Mouse (Mus musculus): ENCODE data around the gene Por. TPM values are rescaled to one million over a fixed set of nuclear protein-coding genes. Genes with fewer than 3 reads are reported as not detected.

Gene Por
- 171 and 307 TPM in 2 replicates for polyA plus RNA-seq (2012; rRNA removed; ENCODE audit: low replicate concordance)

DNA sequence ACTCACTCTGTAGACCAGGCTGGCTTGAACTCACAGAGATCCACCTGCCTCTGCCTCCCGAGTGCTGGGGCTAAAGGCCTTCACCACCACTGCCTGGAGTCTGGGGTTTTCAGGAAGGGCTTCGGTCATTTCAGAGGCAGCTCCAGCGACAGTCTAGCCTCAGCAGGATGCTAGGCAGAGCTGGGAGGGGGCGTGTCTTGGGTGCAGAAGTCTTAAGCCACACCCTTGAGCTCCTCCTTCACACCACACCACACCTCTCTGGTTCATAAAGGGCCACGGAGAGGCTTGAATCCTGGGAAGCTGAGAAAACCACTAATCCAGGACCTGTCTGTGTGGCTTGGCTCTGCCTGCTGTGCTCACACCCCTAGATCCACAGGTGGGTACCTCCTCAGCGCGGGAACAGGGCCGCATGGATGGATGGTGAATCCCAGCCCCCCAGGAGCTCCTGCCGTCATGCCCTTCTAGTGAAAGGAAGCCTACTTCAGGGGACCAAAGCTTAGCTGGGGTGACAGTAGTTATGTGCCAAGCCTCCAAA, at the start of gene Por:
TSS of gene Por (plus strand) at position 293 of the 535 bp plus-strand sequence.

DNA sequence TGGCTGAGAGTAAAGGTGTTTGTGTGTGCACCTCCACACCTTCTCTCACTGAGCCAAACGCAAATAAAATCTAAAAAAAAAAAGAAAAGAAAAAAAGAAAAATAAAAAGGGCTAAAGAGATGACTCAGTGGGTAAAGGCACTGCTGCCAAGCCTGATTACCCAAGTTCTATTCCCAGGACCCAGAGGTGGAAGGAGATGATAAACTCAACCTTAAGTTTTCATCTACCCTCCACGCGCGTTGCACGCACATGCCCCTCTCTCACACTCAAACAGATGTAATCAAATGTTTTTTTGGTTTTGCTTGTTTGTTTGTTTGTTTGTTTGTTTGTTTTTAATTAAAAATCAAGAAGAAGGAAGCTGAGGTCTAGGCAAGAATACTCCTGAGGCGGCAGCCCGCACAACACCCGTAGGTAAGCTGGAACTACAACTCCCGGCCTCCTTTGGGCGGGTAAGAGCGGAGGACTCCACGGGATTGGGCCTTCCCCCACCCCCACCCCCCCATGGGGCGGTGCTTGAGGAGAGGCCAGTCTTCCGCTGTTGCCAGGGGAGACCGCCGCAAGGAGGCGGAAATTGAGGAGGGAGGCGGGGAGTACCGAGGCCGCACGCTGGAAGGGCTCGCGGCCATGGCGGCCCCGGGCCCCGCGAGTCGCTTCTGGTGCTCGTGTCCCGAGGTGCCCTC, 37.6 kb upstream of the Por start, which contains the start of gene Rhbdd2:
TSS of gene Rhbdd2 (plus strand) at position 502 of the 680 bp plus-strand sequence.

DNA sequence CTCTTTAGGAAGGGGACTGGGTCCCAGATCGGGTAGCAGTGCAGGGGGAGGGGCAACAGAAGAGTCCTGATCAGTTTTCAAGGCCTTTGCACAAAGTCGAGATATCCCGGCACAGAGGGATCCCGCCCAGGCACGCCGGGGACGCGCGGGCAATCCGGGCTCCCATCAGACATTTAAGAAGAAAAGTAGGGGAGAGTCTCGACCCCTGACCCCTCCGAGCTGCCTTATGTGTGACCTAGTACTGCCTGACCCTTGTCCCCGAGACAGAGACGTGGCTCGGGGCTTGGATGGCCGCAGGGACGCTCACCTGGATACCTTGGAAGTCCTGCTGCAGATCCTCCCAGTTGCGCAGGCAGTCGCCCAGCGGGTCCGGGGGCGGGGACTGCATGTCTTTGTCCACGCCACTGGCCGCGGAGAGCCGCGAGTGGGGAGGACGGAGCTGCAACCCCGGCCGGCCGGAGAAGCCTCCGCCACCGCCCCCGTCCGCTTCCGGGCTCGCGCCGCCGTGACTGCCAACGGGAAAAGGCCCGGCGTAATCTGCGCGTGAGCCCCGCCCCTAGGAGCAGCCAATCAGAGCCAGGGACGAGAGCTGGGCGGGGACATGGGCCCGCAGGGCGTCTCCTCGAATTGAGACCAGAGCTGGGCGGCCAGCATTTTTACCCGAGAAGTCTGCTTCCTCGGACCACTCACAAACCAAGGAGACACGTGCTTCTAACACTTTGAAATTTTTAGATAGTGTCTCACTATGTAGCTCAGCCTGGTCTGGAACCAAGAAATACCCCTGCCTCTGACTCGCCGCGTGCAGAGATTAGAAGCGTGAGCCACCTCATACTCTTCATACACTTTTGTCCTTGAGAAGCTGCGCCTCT, 74.1 kb downstream of the Por start, which contains the start of gene Tmem120a:
TSS of gene Tmem120a (minus strand) at position 708 of the 869 bp plus-strand sequence.

DNA sequence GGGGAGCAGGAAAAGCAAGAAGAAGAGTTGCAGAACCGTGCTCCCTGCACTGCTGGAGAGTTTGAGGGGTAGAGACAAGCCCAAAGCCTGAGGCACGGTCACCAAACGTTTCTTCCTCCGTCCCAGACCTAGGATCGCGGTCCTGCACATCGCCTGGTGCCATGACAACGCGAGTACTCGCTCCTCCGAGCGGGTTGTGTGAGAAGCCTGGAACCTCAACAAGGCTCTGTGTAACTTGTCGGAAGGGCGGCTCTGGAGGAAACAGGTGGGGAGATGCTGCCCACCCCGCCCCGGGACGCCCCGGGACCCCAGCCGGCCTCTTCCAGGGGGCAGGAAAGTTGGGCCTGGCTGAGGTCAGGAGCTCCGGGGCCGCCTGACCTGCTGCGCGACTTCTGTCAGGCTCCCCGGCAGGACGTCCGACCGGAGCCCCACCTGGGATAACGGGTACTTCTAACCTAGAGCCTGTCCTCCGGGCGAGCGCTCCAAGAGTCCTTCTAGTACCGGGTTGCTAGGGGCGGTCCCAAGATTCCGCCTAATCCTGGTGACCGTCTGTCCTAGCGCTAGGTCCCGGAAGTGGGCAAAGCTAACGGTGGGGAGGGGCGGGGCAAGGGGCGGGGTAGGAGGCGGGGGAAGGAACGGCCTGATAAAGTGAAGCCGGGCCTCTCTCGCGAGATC, 108.1 kb downstream of the Por start, which contains the start of gene Styxl1:
TSS of gene Styxl1 (minus strand) at position 590 of the 675 bp plus-strand sequence.

DNA sequence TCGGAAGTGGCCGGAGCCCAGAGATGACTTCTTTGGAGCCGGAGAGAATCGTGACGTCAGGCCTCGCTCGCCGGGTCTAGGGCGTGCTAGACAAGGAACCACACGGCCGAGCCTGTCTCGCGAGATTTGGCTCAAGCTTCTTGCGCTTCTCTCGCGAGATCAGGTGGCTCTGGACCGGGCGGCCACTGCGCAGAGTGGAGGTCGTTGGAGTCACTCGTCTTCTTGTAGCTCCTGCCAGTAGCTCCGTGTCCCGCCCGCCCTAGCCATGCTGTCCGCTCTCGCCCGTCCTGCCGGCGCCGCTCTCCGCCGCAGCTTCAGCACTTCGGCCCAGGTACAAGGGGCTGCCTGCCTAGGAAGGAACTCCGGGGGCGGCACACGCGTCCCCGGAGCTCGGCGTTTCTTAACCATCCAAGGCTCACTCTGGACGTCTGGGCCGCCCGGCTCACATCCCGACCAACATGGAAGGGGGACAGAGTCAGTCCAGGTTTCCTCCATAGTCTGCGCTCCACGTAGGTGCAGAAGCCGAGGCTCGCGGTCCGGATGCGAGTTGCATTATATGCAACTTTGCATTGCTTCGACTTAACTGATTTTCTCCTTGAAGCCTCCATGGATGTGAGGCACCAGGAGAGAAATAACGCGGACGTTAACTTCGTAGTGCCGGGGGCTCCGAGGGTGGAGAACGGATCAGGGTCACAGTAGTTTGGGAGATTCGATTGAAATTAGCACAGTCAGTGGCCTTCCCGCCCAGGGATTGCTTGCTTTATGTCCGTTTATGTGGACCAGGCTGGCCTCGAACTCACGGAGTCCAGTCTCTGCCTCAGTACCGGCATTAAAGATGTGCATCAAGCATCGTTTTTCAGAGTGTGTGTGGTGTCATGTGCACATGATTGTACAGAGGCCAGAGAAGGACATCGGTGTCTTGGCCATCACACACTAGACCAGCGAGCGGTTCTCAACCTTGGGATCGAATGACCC, 108.9 kb downstream of the Por start, which contains the start of gene Mdh2:
TSS of gene Mdh2 (plus strand) at position 10 of the 975 bp plus-strand sequence.

Other genes starting within 250 kb of the Por start
- gene Hip1, start 124.9 kb upstream of the Por start, polyA plus RNA-seq (2012; rRNA removed; ENCODE audit: low replicate concordance) = 2.6 and 5.7 TPM in 2 replicates
- gene Ccl26, start 106.5 kb upstream of the Por start, polyA plus RNA-seq (2012; rRNA removed; ENCODE audit: low replicate concordance) = not detected in 2 replicates
- gene Ccl24, start 97.0 kb upstream of the Por start, polyA plus RNA-seq (2012; rRNA removed; ENCODE audit: low replicate concordance) = 4.2 TPM in 1 of 2 replicates, not detected in the other
- 15.8 and 18.3 TPM in 2 replicates for gene Rhbdd2, start 37.4 kb upstream of the Por start, polyA plus RNA-seq (2012; rRNA removed; ENCODE audit: low replicate concordance)
- gene Tmem120a, start 74.4 kb downstream of the Por start, polyA plus RNA-seq (2012; rRNA removed; ENCODE audit: low replicate concordance) = 127 and 351 TPM in 2 replicates
- 0.13 and 0.38 TPM in 2 replicates for gene Styxl1, start 108.4 kb downstream of the Por start, polyA plus RNA-seq (2012; rRNA removed; ENCODE audit: low replicate concordance)
- 3,690 and 6,443 TPM in 2 replicates for gene Mdh2, start 108.4 kb downstream of the Por start, polyA plus RNA-seq (2012; rRNA removed; ENCODE audit: low replicate concordance)
- 0.50 and 0.92 TPM in 2 replicates for gene Srrm3, start 136.9 kb downstream of the Por start, polyA plus RNA-seq (2012; rRNA removed; ENCODE audit: low replicate concordance)
- gene Hspb1, start 217.9 kb downstream of the Por start, polyA plus RNA-seq (2012; rRNA removed; ENCODE audit: low replicate concordance) = 120 and 146 TPM in 2 replicates